Mouse (Mus musculus) adipose tissue, adult 10 weeks (tissue): ENCODE results near the gene Cyb5rl. TPM values are rescaled to one million over a fixed set of nuclear protein-coding genes. Genes with fewer than 3 reads are reported as not detected.

Experiments used
- polyA plus RNA-seq: library from polyadenylated mRNA; stranded (reverse); fragments of 350-450 nt; fragmentation: Illumina TruSeq; extraction: RNeasy Lipid Tissue Mini Kit (QIAGEN cat#74804); gene quantifications from one replicate; pipeline ENCODE4 v1.2.3, GENCODE M21; 2014; ENCODE audit warnings: low read depth, low replicate concordance

The Cyb5rl gene
- 25.1 TPM for polyA plus RNA-seq

DNA sequence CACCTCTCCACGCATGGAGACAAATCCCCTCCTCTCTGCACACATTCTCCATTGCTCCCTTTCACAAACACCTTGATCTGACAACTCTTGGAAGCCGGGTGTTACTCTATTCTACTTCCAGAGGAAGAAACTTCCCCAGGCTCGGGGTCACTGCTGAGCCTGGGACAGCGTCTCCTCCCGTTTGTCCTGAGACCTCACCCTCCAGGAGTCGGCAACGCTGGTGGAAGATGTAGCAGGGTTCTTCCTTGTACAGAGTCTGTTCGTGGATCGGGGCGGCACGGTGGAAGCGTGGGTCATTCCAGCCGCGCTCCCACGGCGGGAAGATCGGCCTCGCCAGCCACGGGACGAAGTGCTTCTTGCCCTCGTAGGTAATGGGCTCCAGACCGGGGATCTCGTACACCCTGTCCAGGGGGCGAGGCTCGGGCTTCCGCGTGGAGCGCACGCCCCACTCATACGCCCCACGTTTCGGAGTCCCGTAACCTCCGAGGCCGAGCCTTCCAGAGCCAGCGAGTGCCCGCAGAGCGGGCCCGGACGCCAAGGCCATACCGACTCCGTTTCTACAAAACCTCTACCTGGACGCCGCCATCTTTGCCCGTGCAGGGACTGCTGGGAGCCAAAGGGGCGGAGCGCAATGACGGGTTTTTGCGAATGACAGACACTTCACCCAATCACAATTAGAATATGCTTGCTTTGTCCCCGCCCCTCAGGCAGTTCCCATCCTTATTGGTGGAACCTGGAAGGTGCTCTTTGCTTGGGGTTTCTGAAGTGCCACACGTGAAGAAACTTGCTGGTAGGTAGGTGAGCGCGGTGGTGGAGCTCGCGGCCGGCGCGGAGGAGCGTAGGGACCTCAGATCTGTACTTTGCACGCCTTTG, at the start of gene Cyb5rl, which contains the start of gene Mrpl37:
Cyb5rl (plus strand) TSS at position 737 of the 873 bp plus-strand sequence.
Mrpl37 (minus strand) TSS at position 617 of the 873 bp plus-strand sequence.

DNA sequence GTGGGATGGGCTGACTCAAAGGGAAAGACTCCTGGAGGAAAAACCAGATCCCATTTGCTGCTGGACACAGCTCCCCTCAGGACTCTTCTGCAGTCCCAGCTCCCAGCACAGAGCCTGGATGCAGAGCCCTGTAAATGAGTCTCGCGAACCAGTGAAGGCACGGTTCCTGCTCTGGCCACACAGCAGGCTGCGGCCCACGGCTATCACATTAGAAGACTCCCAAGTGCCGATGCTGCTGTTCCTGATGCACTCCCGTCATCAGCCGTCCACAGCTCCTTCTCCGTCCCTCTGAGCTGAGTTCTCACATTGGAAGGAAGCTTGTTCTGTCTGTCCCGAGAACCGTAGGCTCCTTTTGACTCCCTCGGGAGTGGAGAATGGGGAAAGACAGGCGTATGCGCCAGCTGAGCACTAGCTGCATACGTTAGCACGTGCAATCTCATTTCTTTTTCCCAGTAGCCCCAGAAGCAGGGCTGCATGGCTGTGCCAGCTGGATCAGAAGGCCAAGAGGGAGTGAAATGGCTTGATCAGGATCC, 30.1 kb downstream of the Cyb5rl start, which contains the start of gene Cdcp2:
Cdcp2 (plus strand) TSS at position 51 of the 533 bp plus-strand sequence.

Other genes with a start within 250 kb of the Cyb5rl start
- 29.4 TPM for gene Ssbp3, start 156.3 kb upstream of the Cyb5rl start, polyA plus RNA-seq
- 232 TPM for gene Mrpl37, start 120 bp upstream of the Cyb5rl start, polyA plus RNA-seq
- gene Cdcp2, start 29.9 kb downstream of the Cyb5rl start, polyA plus RNA-seq, result not detected
- 335 TPM for gene Tmem59, start 111.4 kb downstream of the Cyb5rl start, polyA plus RNA-seq
- gene Tceanc2, start 112.1 kb downstream of the Cyb5rl start, polyA plus RNA-seq, result 17.7 TPM
- not detected for gene Ldlrad1, start 142.2 kb downstream of the Cyb5rl start, polyA plus RNA-seq
- gene Lrrc42, start 186.5 kb downstream of the Cyb5rl start, polyA plus RNA-seq, result 15.2 TPM
- 25.2 TPM for gene Hspb11, start 186.6 kb downstream of the Cyb5rl start, polyA plus RNA-seq
- gene Dio1, start 240.2 kb downstream of the Cyb5rl start, polyA plus RNA-seq, result 1.4 TPM
- 48.3 TPM for gene Yipf1, start 247.4 kb downstream of the Cyb5rl start, polyA plus RNA-seq